Mouse (Mus musculus): Measurements from ENCODE around the gene Syvn1. TPM values are rescaled to one million over a fixed set of nuclear protein-coding genes. Genes with fewer than 3 reads are reported as not detected.
"Not testable (repeated sequence)": the region's sequence is repeated elsewhere in the genome, so short reads cannot be mapped to it uniquely, and the experiment has no call there.

The Syvn1 gene
- total RNA-seq, 2 experiments from 2014 or later: 7.5 to 52.3 TPM

DNA sequence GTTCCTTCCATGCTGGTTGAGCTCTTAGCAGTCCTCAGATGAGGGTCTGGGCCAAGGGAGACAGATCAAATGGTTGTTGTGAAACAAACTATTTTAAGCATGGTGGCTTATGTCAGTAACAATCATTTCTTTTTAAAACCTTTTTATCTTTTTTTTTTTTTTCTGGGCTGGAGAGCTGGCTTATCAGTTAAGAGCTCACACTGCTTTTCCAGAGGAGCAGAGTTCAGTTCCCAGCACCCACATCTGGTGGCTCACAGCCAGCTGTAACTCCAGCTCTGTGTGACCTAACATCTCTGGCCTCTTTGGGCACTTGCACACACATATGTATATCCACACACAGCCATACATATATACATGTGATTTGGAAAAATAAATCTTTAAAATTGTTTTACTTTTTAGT, 8.7 kb upstream of the Syvn1 start:
- ATAC-seq (replicated peaks; ENCODE audit: low FRiP score, low TSS enrichment, poor library complexity, severe bottlenecking): no peak

DNA sequence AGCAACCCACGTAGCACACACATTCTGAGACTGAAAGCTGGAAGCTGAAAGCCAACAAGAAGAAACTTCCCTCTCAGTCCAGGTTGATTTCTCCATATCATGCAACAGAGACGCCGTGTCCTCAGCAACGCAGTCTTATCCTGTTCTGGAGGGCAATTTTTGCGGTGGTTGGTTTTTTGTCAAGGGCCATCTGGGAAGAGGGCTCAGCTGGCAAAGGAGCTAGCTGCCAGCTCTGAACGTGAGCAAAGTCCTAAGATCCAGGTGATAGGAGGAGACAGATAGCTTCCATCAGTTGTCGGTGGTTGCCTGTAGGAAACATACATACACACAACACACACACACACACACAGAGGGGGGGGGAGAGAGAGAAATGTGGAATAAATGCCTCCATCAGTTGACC, 8.1 kb upstream of the Syvn1 start:
- ATAC-seq (replicated peaks; ENCODE audit: low FRiP score, low TSS enrichment, poor library complexity, severe bottlenecking): no peak

DNA sequence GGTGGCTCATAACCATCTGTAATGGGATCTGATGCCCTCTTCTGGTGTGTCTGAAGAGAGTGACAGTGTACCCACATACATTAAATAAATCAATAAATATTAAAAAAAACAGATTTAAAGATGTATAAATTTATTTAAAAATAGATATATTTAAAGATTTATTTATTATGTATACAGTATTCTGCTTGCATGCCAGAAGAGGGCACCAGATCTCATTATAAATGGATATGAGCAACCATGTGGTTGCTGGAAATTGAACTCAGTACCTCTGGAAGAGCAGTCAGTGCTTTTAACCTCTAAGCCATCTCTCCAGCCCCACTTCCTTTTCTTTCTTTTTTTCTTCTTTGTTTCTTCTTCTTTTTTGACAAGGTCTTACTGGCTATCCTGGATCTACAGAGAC, 6.4 kb upstream of the Syvn1 start:
- ATAC-seq (replicated peaks; ENCODE audit: low FRiP score, low TSS enrichment, poor library complexity, severe bottlenecking): no peak

DNA sequence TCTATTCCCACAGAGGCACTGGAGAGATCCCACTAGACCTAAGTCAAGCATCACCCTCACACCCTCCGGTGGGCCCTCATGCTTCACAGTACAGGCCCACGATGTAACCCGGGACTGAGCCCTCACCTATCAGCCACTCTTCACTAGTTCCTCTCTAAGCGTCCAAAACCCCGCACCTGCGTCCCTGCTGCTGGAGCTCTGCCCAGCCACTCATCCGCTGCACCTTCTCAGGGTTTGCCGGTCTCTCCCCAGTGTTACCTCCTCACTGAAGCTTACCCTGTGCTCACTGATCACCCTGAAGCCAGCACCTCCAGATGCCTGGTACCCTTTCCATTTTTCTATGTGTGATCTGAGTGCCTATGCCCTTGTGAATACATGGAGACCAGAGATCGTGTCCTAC, 4.1 kb upstream of the Syvn1 start:
- no peak for ATAC-seq (replicated peaks; ENCODE audit: low FRiP score, low TSS enrichment, poor library complexity, severe bottlenecking)

DNA sequence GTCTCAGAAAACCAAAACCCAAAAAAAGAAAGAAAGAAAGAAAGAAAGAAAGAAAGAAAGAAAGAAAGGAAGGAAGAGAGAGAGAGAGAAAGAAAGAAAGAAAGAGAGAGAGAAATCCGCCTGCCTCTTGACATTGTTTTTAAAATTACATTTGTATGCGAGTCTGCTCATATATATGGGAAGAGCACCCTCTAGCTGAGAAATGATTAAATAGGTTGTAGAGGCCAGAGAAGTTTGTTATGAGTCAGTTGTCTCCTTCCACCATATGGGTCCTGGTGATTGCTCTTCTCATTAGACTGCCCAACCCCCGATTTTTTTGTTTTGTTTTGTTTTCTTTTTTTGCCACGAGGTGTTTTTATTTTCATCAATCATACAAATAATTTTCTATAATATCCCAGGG, 2.3 kb upstream of the Syvn1 start:
- not testable (repeated sequence) for ATAC-seq (replicated peaks; ENCODE audit: low FRiP score, low TSS enrichment, poor library complexity, severe bottlenecking)

DNA sequence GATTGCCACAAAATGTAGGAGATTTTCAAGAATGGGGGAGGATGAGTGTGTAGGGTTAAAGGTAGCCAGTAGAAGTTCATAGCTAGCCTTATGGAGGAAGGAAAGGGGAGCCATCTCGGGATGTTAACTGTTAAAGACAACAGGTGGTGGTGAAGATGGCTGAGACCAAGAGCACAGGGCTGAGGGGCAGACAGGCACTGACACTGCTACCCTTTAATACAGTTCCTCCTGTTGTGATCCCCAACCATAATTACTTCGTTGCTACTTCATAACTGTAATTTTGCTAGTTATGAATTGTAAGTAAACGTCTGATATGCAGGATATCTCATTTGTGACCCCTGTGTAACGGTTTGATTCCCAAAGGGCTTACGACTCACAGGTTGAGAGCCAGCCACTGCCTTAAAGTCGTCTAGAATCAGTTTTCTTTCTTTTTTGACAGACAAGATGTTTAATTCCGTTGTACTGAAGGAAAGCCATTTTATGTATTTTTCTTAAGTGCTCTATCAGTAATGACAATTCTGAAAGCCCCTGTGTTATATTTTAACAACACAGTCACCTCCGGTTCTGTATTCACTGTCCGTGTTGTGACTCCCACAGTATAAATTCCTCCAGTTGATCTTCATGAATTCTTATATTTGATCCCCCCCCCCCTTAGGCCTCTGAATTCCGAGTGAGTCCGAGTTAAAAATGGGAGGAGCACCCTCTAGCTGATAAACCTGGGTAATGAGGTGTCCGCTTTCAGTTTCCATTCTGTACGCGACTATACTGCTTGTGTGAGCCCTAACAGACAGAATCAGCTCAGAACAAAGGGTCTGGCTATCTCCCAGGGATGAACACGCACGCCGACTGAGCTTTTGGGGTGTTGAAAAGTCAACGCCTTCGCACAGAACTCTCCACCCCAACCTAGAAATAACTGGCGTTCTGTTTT, 746 bp upstream of the Syvn1 start:
- ATAC-seq (replicated peaks; ENCODE audit: low FRiP score, low TSS enrichment, poor library complexity, severe bottlenecking): peak; percentile 32

DNA sequence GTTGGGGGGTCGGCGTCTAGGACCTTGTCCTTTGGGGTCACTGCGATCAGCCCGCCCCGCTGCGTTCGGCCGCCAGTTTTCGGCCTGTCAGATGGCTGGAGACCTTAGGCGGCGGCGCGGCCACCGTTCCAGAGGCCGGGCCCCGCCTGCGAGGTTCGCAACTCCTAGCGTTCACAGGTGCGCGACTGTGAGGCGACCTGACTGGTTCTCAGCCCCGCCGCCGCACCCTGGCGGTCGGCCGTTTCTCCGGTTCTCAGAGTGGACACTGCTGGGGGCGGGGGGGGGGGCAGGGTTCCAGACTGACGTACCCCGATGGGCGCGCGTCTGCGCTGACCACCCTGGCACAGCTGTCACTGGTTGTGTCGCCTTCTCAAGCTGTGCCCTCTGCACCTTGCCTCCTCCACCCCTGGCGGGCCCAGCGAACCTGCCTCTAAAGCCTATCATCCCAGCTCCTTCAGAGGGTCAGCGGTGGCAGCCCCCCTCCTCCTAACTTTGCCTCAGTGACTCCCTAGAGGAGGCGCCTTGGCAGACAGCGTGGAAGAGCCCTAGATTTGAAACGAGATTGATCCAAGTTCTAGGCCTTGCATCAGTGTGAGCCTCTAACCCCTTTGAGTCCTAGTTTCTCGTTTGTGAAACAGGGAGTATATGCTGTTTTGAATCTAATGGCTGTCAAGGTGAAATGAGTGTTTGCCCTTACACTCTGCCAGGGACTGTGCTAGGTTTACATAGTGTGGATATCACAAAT, 950 bp downstream of the Syvn1 start:
- ATAC-seq (replicated peaks; ENCODE audit: low FRiP score, low TSS enrichment, poor library complexity, severe bottlenecking): no peak

DNA sequence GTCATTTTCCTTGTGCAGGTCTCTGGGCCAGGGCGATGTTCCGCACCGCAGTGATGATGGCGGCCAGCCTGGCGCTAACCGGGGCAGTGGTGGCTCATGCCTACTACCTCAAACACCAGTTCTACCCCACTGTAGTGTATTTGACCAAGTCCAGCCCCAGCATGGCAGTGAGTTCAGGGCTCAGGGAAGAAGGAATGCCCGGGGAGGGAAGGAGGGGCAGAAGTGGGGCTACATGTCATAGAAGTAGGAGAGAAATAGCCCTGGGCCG, 1.5 kb downstream of the Syvn1 start:
- ATAC-seq (replicated peaks; ENCODE audit: low FRiP score, low TSS enrichment, poor library complexity, severe bottlenecking): no peak

DNA sequence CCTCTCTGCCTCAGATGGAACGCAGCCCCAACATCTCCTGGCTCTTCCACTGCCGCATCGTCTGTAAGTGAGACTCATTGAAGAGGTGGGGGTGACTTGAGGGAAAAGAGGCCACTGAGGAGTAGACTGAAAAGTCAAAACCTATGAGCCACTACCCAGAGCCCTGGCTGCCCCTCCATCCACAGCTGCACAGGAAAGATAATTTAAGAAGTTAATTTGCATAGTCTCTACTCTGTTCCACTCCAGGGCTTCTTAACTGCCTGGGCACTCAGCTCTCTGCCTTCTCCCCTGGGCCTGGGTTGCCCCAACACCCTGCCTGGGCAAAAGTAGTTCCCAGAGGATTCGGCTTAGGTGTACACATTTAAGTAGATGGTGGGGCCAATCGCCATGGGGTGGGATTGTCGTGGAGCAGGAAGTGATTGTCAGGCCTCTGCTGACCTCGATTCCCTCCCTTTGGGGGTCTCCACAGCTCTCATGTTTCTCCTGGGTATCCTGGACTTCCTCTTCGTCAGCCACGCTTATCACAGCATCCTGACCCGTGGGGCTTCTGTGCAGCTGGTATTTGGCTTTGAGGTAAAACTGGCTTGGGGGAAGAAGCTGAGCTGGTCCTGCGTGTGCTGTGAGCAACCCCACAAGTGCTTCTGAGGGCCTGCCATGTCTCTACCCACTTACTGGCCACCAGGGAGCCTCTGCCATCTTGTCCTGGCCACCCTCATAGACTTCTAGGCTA, 2.5 kb downstream of the Syvn1 start:
- peak; percentile 24 for ATAC-seq (replicated peaks; ENCODE audit: low FRiP score, low TSS enrichment, poor library complexity, severe bottlenecking)

DNA sequence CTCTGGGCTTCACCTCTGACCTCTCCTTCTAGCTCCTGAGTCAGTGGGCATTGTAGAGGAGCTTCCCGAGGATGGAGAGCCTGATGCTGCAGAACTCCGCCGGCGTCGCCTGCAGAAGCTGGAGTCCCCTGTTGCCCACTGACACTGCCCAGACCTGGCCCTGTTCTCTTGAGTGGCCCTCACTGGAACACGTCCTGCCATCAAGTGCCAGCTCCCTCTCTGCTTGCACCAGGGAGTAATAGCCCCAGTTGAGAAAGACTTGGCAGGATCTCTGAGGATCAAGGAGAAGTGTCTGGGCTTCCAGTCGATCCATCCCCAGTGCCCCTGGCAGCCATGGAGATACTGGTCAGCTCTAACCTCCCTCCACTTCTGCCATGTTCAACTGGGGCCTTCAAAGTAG, 6.1 kb downstream of the Syvn1 start:
- no peak for ATAC-seq (replicated peaks; ENCODE audit: low FRiP score, low TSS enrichment, poor library complexity, severe bottlenecking)

DNA sequence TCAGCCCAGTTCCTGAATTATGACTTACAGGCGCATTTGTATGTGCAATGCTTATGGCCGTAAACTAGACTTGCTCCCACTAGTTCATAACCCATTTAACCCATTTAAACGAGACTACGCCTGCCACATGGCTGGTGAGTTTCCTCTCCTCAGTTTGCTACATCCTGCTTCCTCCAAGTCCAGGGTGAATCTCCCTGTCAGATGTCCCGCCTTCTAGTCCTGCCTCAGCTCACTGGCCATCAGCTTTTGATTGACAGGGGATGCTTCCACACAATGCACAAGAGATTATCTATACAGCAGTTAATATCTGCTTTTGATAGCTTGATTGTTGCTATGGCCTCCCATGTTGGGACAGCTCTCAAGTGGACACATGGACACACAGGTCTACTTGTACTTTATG, 7.9 kb downstream of the Syvn1 start:
- ATAC-seq (replicated peaks; ENCODE audit: low FRiP score, low TSS enrichment, poor library complexity, severe bottlenecking): no peak

DNA sequence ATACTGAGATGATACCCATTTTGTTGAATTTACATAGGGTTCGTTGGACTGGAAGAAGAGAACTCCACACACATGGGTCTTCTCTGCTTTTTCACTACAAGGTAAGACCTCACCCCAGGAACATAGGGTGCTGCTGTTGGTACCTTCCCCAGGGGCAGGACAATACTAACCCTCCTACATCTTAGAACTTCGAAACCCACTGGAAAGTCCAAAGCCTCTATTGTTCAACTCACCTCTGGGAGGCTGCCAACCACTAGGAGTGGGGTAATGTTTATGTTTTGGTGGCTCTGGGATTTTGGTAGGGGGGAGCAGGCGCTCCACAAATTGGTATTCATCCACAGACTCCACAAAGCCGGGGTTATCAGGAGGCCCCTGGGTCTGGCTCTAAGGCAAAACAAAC, 10.3 kb downstream of the Syvn1 start:
- no peak for ATAC-seq (replicated peaks; ENCODE audit: low FRiP score, low TSS enrichment, poor library complexity, severe bottlenecking)

DNA sequence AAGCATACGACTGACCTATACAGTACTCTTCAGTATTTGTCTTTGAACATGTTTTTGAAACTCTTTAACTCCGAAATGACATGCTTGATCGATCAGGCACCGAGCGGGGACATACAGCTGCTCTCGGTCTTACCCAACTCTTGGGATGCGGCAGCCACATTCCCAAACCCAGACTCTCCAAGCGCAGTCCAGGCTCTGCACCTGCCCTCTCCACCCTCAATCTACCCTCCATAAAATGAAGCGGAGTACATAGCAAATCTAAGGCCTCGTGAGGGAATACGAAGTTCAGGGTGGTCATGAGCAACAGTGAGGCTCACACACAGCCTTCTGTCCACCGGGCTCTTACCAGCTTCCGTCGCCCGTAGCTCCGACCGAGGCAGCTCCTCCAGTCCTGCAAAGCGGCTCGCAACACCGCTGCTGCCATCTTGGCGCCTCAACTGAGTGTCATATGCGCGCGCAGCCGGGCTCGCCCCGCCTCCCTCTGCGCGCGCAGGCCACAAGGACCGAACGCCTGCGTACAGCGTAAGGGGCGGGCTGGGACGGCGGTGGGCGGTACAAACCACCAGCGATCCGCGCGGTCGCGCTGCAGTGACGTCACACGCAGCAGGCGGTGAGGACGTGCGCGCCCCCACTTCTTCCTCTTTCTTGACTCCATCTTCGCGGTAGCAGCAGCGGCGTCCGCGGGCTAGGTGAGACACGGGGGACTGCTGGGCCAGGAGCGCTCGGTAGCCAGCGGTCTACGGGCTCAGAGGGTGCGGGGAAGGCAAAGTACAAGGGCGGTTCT, 11.1 kb downstream of the Syvn1 start, which contains the start of the genes Mrpl49 and Fau:
Gene Mrpl49, minus strand, starts transcription at position 473 of the 784 bp plus-strand sequence.
Gene Fau, plus strand, starts transcription at position 532 of the 784 bp plus-strand sequence.
- peak; percentile 71 for ATAC-seq (replicated peaks; ENCODE audit: low FRiP score, low TSS enrichment, poor library complexity, severe bottlenecking)

DNA sequence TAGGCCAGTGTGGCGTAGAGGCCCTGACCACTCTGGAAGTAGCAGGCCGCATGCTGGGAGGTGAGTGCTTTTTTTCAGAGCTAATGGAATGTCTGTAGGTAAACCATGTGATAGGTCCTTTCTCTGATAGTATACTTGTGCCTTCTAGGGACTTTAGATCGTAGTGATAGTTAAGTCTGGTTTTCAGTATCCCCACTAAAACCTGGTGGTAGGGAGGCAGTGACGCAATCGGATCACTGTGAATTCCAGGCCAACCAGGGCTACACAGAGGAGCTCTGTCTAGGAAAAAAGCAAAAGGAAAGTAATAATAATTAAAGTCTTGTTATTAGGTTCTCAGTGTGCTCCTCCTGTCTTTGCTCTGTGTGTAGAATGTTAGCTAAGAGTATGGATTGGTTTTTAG, 12.1 kb downstream of the Syvn1 start:
- no peak for ATAC-seq (replicated peaks; ENCODE audit: low FRiP score, low TSS enrichment, poor library complexity, severe bottlenecking)

DNA sequence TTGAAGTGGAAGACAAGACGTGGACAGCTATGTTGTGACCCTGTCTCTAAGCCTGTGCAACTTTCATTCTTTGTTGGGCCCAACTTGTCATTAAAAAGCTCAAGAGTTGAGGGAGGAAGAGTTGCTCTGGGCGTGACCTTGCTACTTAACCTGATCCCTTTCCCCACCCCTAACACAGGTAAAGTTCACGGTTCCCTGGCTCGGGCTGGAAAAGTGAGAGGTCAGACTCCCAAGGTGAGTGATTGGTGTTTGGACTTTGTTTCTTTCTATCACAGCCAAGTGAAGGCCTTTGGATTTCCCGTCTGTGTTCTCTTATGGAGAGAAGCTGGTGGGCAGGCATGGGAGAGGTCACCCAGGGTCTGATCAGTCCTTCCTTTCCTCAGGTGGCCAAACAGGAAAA, 12.6 kb downstream of the Syvn1 start:
- ATAC-seq (replicated peaks; ENCODE audit: low FRiP score, low TSS enrichment, poor library complexity, severe bottlenecking): no peak

DNA sequence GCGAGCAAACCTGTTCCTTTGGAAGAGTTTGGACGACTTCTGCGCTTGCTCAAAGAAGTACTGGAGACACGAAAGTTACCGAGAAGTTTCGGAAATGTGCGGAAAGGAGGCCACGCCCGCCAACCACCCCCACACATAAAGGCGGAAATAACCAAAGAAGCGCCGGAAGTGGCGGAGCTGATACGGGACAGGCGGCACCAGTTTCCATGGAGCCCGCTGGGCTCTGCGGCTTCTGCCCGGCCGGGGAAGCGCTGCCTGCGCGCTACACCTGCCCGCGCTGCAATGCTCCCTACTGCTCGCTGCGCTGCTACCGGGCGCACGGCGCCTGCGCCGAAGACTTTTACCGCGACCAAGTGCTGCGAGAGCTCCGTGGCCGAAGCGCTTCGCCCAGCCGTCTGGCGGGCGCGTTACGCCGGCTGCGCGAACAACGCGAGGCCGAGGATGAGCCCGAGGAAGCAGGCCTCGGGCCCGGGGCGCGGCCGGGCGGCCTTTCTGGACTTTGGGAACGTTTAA, 14.7 kb downstream of the Syvn1 start, which contains the start of gene Znhit2:
Gene Znhit2, plus strand, starts transcription at position 172 of the 513 bp plus-strand sequence.
- ATAC-seq (replicated peaks; ENCODE audit: low FRiP score, low TSS enrichment, poor library complexity, severe bottlenecking): peak; percentile 80

DNA sequence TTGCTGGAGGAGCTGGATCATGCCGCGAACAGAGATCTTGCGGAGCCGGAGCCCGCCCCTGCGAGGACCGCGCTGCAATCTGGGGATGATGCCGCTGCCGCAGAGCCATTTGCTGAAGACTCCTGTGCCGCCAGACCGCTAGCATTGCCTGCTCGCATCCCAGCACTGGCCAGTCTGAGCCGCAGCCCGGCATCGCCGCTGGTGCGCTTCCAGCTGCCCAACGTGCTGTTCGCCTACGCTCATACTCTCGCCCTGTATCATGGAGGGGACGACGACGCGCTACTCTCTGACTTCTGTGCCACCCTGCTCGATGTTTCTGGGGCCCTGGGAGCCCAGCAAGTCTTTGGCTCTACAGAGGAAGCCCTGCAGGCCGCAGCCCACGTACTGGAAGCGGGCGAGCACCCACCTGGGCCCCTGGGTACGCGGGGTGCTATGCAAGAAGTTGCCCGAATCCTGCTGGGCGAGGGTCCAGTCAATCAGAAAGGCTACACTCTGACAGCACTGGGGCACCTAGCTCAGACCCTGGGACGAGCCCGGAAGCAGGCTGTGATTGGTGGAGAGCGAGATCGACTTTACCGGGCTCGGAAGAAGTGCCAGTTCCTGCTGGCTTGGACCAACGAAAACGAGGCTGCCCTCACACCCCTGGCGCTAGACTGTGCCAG, 15.4 kb downstream of the Syvn1 start:
- ATAC-seq (replicated peaks; ENCODE audit: low FRiP score, low TSS enrichment, poor library complexity, severe bottlenecking): peak; percentile 40

DNA sequence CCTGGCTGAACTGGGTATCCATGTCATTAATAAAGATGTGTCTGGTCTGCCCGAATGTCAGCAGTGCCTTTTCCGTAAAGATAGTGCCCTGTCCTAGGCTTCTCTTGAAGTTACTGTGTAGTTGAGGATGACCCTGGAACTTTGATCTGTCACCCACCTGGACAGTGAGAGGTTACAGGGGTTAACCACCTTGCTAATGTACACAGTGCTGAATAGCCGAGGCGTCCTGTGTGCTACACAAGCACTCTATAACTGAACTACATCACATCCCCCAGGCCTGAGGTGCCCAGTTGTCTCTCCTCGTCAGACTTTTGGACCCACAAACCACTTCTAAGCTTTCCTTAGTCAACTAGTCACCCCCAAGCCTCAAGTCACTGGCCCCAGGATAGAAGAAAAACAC, 16.0 kb downstream of the Syvn1 start:
- ATAC-seq (replicated peaks; ENCODE audit: low FRiP score, low TSS enrichment, poor library complexity, severe bottlenecking): no peak

DNA sequence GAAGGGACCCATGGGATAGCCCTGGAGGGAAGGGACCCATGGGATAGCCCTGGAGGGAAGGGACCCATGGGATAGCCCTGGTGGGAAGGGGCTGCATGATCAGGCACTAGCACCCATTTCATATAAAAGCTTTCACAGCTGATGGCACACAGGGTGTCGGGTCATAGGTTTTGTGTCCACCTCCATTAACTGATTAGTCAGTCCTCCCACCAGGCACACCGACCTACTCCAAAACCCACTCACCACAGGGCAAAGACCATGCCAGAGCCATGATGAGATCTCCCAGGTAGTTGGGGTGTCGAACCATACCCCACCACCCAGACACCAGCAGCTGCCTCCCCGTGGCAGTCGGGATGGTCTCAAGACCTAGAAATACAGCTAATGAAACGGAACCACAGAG, 16.7 kb downstream of the Syvn1 start:
- no peak for ATAC-seq (replicated peaks; ENCODE audit: low FRiP score, low TSS enrichment, poor library complexity, severe bottlenecking)

Data from megakaryocyte-erythroid progenitor cell, adult 5-6 weeks (primary cell).